Mouse (Mus musculus): ENCODE measurements at regions not wholly inside any gene's neighbourhood (a gene's known extent, or its start where the extent isn't known, plus 50 kb on each side); places are given as distances from the start of the nearest gene placed in this dataset.

- DNase-seq (ENCODE audit: extremely low read depth, low read depth, low spot score): no peak
These were observed 158.1 kb downstream of the Icos start for GRCm38 (mm10) chr1:61135597-61136545.

- no peak for DNase-seq (ENCODE audit: extremely low read depth, low read depth, low spot score)
These were observed 159.6 kb downstream of the Icos start for GRCm38 (mm10) chr1:61137210-61137885.

GRCm38 (mm10) chr1:61137954-61138353 lies 160.2 kb downstream of the Icos start:
- DNase-seq (ENCODE audit: extremely low read depth, low read depth, low spot score): no peak

- DNase-seq (ENCODE audit: extremely low read depth, low read depth, low spot score): no peak
These were observed 161.7 kb downstream of the Icos start for GRCm38 (mm10) chr1:61139291-61139983.

GRCm38 (mm10) chr1:61139984-61140648 lies 162.4 kb downstream of the Icos start:
- DNase-seq (ENCODE audit: extremely low read depth, low read depth, low spot score): no peak

GRCm38 (mm10) chr1:61140870-61141591 lies 163.3 kb downstream of the Icos start:
- DNase-seq (ENCODE audit: extremely low read depth, low read depth, low spot score): no peak

- DNase-seq (ENCODE audit: extremely low read depth, low read depth, low spot score): no peak
These were observed 163.8 kb downstream of the Icos start for GRCm38 (mm10) chr1:61141592-61141930.

- no peak for DNase-seq (ENCODE audit: extremely low read depth, low read depth, low spot score)
These were observed 164.2 kb downstream of the Icos start for GRCm38 (mm10) chr1:61141952-61142351.

- DNase-seq (ENCODE audit: extremely low read depth, low read depth, low spot score): no peak
These were observed 165.5 kb downstream of the Icos start for GRCm38 (mm10) chr1:61143030-61143753.

GRCm38 (mm10) chr1:61143754-61144066 lies 166.0 kb downstream of the Icos start:
- DNase-seq (ENCODE audit: extremely low read depth, low read depth, low spot score): no peak

GRCm38 (mm10) chr1:61145013-61145412 lies 167.3 kb downstream of the Icos start:
- no peak for DNase-seq (ENCODE audit: extremely low read depth, low read depth, low spot score)

- DNase-seq (ENCODE audit: extremely low read depth, low read depth, low spot score): no peak
These were observed 167.8 kb downstream of the Icos start for GRCm38 (mm10) chr1:61145572-61145971.

GRCm38 (mm10) chr1:61146222-61146723 lies 168.5 kb downstream of the Icos start:
- DNase-seq (ENCODE audit: extremely low read depth, low read depth, low spot score): no peak

GRCm38 (mm10) chr1:61151742-61152141 lies 174.0 kb downstream of the Icos start:
- DNase-seq (ENCODE audit: extremely low read depth, low read depth, low spot score): no peak

GRCm38 (mm10) chr1:61152157-61152556 lies 174.4 kb downstream of the Icos start:
- DNase-seq (ENCODE audit: extremely low read depth, low read depth, low spot score): no peak

- no peak for DNase-seq (ENCODE audit: extremely low read depth, low read depth, low spot score)
These were observed 176.5 kb downstream of the Icos start for GRCm38 (mm10) chr1:61154216-61154615.

GRCm38 (mm10) chr1:61157271-61157670 lies 179.5 kb downstream of the Icos start:
- peak; percentile 37 for DNase-seq (ENCODE audit: extremely low read depth, low read depth, low spot score)

- DNase-seq (ENCODE audit: extremely low read depth, low read depth, low spot score): no peak
These were observed 182.8 kb downstream of the Icos start for GRCm38 (mm10) chr1:61160505-61160904.

- DNase-seq (ENCODE audit: extremely low read depth, low read depth, low spot score): no peak
These were observed 186.5 kb downstream of the Icos start for GRCm38 (mm10) chr1:61164271-61164670.

GRCm38 (mm10) chr1:61171941-61172340 lies 194.2 kb downstream of the Icos start:
- DNase-seq (ENCODE audit: extremely low read depth, low read depth, low spot score): no peak

Data from fat pad, adult 2 months (tissue).